Mouse (Mus musculus): ENCODE results near the gene Snrnp48.

GRCm38 (mm10) chr13:38201413-38201812 is 3.3 kb upstream of the Snrnp48 start:
- no peak for TF ChIP-seq CTCF (IDR thresholded peaks at IDR 0.05; ENCODE audit: low read depth, low read length)
- TF ChIP-seq GATA1 (IDR thresholded peaks at IDR 0.05; ENCODE audit: borderline replicate concordance, low read length), result no peak
- TF ChIP-seq TAL1 (conservative IDR thresholded peaks at IDR 0.05; ENCODE audit: low read depth, low read length), result no peak
- no peak for TF ChIP-seq POLR2AphosphoS5 (IDR thresholded peaks at IDR 0.05; ENCODE audit: insufficient replicate concordance, low read depth, low read length)

Data from G1E (cell line).